Mouse (Mus musculus): Measurements from ENCODE around the gene Camk1d. TPM values are rescaled to one million over a fixed set of nuclear protein-coding genes. Genes with fewer than 3 reads are reported as not detected.
A peak's percentile ranks its signal among the peaks of the same experiment; 100 is the strongest.

The Camk1d gene
- polyA plus RNA-seq, 1 experiment = 3.2 TPM

- H3K4me3 ChIP-seq (ENCODE audit: low read depth, low read length) = peak overlapping the region; percentile 81
- H3K4me1 ChIP-seq (ENCODE audit: control insufficient read depth, insufficient read depth, low read length) = peaks cover 1% of the 10 kb centered on the region
- TF ChIP-seq EP300 (IDR thresholded peaks at IDR 0.05; ENCODE audit: insufficient read depth, low read depth, low read length) (0 out of 2 replicates have a peak, but pooled peaks have one; percentile 23), POLR2A (IDR thresholded peaks at IDR 0.05; ENCODE audit: insufficient read depth, low read length) (no peak)
- no peaks in the 10 kb centered on the region for H3K27me3 ChIP-seq (ENCODE audit: control insufficient read depth, insufficient read depth, low read length, poor library complexity, severe bottlenecking)
- peak overlapping the region; percentile 73 for H3K9ac ChIP-seq (ENCODE audit: low read depth, poor library complexity, severe bottlenecking)
- no peaks in the 10 kb centered on the region for H3K36me3 ChIP-seq (ENCODE audit: control insufficient read depth, insufficient read depth, low read length, poor library complexity, severe bottlenecking)
- peak overlapping the region; percentile 85 for H3K27ac ChIP-seq (ENCODE audit: insufficient read depth, low read length)
- H3K9me3 ChIP-seq (replicated peaks; ENCODE audit: control insufficient read depth, insufficient read depth, low read length, poor library complexity, severe bottlenecking) = no peaks in the 10 kb centered on the region; the same call in 1 of the 2 replicates
These were observed 717 bp upstream of the Camk1d start for GRCm38 (mm10) chr2:5715054-5715410.

GRCm38 (mm10) chr2:5713325-5714210 is 747 bp downstream of the Camk1d start:
- Histone ChIP-seq H3K27me3 (ENCODE audit: control insufficient read depth, insufficient read depth, low read length, poor library complexity, severe bottlenecking) (no peaks in the 10 kb centered on the region), H3K4me1 (ENCODE audit: control insufficient read depth, insufficient read depth, low read length) (peaks cover 1% of the 10 kb centered on the region), H3K4me3 (ENCODE audit: low read depth, low read length) (peak overlapping the region; percentile 81), H3K36me3 (ENCODE audit: control insufficient read depth, insufficient read depth, low read length, poor library complexity, severe bottlenecking) (no peaks in the 10 kb centered on the region), H3K9ac (ENCODE audit: low read depth, poor library complexity, severe bottlenecking) (peak overlapping the region; percentile 73), H3K9me3 (replicated peaks; ENCODE audit: control insufficient read depth, insufficient read depth, low read length, poor library complexity, severe bottlenecking) (no peaks in the 10 kb centered on the region; the same call in 1 of the 2 replicates), H3K27ac (ENCODE audit: insufficient read depth, low read length) (no peak overlapping the region)
- TF ChIP-seq POLR2A (IDR thresholded peaks at IDR 0.05; ENCODE audit: insufficient read depth, low read length) (no peak), CTCF (IDR thresholded peaks at IDR 0.05; ENCODE audit: low read depth, low read length) (no peak), EP300 (IDR thresholded peaks at IDR 0.05; ENCODE audit: insufficient read depth, low read depth, low read length) (no peak)

- Histone ChIP-seq H3K27me3 (ENCODE audit: control insufficient read depth, insufficient read depth, low read length, poor library complexity, severe bottlenecking) (no peaks in the 10 kb centered on the region), H3K9ac (ENCODE audit: low read depth, poor library complexity, severe bottlenecking) (no peak overlapping the region), H3K4me3 (ENCODE audit: low read depth, low read length) (no peak overlapping the region), H3K9me3 (replicated peaks; ENCODE audit: control insufficient read depth, insufficient read depth, low read length, poor library complexity, severe bottlenecking) (no peaks in the 10 kb centered on the region), H3K4me1 (ENCODE audit: control insufficient read depth, insufficient read depth, low read length) (peaks cover 1% of the 10 kb centered on the region), H3K27ac (ENCODE audit: insufficient read depth, low read length) (no peak overlapping the region), H3K36me3 (ENCODE audit: control insufficient read depth, insufficient read depth, low read length, poor library complexity, severe bottlenecking) (no peaks in the 10 kb centered on the region)
- TF ChIP-seq CTCF (IDR thresholded peaks at IDR 0.05; ENCODE audit: low read depth, low read length) (no peak), POLR2A (IDR thresholded peaks at IDR 0.05; ENCODE audit: insufficient read depth, low read length) (no peak), EP300 (IDR thresholded peaks at IDR 0.05; ENCODE audit: insufficient read depth, low read depth, low read length) (no peak)
These were observed 2.1 kb downstream of the Camk1d start for GRCm38 (mm10) chr2:5712255-5712654.

- no peaks in the 10 kb centered on the region for H3K27me3 ChIP-seq (ENCODE audit: control insufficient read depth, insufficient read depth, low read length, poor library complexity, severe bottlenecking)
- no peak overlapping the region for H3K27ac ChIP-seq (ENCODE audit: insufficient read depth, low read length)
- H3K4me3 ChIP-seq (ENCODE audit: low read depth, low read length) = no peak overlapping the region
- H3K9ac ChIP-seq (ENCODE audit: low read depth, poor library complexity, severe bottlenecking) = no peak overlapping the region
- no peaks in the 10 kb centered on the region for H3K36me3 ChIP-seq (ENCODE audit: control insufficient read depth, insufficient read depth, low read length, poor library complexity, severe bottlenecking)
- no peaks in the 10 kb centered on the region for H3K4me1 ChIP-seq (ENCODE audit: control insufficient read depth, insufficient read depth, low read length)
- no peak for TF ChIP-seq EP300 (IDR thresholded peaks at IDR 0.05; ENCODE audit: insufficient read depth, low read depth, low read length)
- no peak for TF ChIP-seq POLR2A (IDR thresholded peaks at IDR 0.05; ENCODE audit: insufficient read depth, low read length)
- no peak for TF ChIP-seq CTCF (IDR thresholded peaks at IDR 0.05; ENCODE audit: low read depth, low read length)
- H3K9me3 ChIP-seq (replicated peaks; ENCODE audit: control insufficient read depth, insufficient read depth, low read length, poor library complexity, severe bottlenecking) = no peaks in the 10 kb centered on the region
These were observed 4.4 kb downstream of the Camk1d start for GRCm38 (mm10) chr2:5709911-5710310.

- H3K9me3 ChIP-seq (replicated peaks; ENCODE audit: control insufficient read depth, insufficient read depth, low read length, poor library complexity, severe bottlenecking) = no peaks in the 10 kb centered on the region
- no peaks in the 10 kb centered on the region for H3K27me3 ChIP-seq (ENCODE audit: control insufficient read depth, insufficient read depth, low read length, poor library complexity, severe bottlenecking)
- H3K4me1 ChIP-seq (ENCODE audit: control insufficient read depth, insufficient read depth, low read length) = no peaks in the 10 kb centered on the region
- H3K9ac ChIP-seq (ENCODE audit: low read depth, poor library complexity, severe bottlenecking) = no peak overlapping the region
- H3K27ac ChIP-seq (ENCODE audit: insufficient read depth, low read length) = no peak overlapping the region
- H3K4me3 ChIP-seq (ENCODE audit: low read depth, low read length) = no peak overlapping the region
- no peaks in the 10 kb centered on the region for H3K36me3 ChIP-seq (ENCODE audit: control insufficient read depth, insufficient read depth, low read length, poor library complexity, severe bottlenecking)
- TF ChIP-seq CTCF (IDR thresholded peaks at IDR 0.05; ENCODE audit: low read depth, low read length) = no peak
- no peak for TF ChIP-seq EP300 (IDR thresholded peaks at IDR 0.05; ENCODE audit: insufficient read depth, low read depth, low read length)
- no peak for TF ChIP-seq POLR2A (IDR thresholded peaks at IDR 0.05; ENCODE audit: insufficient read depth, low read length)
These were observed 6.2 kb downstream of the Camk1d start for GRCm38 (mm10) chr2:5707871-5708733.

Measured in ES-Bruce4 (cell line).